Mouse (Mus musculus): Measurements from ENCODE around the gene Plch2. TPM values are rescaled to one million over a fixed set of nuclear protein-coding genes. Genes with fewer than 3 reads are reported as not detected.

The Plch2 gene
- total RNA-seq, 2 experiments from 2014 or later = 96.6 to 96.9 TPM

DNA sequence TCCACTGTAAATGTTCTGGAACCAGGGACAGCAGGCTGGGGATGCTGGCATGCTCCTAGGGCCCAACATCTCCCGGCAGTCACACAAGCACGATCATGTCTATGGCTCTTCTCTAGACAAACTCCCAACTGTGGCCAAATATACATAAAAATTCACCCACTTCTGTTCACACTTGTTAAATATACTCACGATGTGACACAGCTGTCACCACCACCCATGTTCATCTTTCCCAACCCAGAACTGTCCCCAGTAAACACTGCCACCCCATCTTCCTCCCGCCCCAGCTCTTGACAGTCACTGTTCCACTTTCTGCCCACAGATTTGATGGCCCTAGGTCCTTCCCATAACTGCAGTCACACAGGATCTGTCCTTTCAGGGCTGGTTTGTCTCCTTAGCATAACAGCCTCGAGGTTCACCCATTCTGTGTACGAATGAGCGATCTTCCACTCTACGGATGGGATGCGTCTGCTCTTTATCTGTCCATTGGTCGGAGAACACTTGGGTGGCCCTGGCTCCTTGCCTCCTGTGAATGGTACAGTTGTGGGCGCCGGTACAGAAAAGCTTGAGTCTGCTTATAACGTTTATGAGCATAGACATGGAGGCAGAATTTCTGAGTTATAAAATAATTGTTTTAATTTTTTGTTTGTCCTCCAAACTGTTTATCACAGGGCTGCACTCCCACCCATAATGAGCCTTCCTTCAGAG, 99.1 kb downstream of the Plch2 start:
- DNase-seq = no peak

- no peak for DNase-seq
Observed at GRCm38 (mm10) chr4:154956604-154957003, 100.0 kb downstream of the Plch2 start.

DNA sequence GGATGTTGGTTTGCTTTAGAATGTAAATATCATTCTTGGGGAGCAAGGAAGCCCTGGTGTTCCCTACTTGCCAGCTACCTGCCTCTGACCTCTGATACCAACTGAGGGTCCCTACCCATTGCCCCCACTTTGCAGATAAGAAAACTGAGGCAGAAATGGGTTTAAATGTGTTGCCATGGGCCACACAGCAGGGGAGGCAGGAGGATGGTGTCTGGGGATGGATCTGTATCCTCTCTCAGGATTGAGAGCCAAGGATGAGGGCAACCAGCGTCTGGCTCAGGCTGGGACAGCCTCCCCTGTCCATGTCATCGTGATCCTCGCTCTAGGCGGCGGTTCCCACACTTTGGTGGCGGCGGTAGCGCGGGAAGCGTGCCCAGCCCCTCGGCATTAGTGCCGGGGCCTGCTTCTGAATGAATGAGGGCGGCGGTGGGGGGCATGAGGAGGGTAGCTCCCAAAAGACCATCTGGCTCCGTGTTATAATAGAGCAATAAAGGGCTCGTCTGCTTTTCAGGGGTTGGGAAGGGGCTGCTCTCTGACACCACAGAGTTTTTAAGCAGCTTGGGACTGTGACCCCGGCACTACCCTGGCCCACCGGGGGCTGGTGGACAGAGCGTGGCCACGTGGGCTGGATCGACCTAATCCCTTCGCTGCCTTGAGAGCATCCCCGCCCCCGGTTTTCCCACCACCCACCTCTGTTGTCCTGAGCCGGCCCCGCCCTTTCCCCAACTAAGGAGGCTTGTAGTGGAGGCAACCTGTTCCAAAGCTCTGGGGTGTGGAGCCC, 103.9 kb downstream of the Plch2 start:
- no peak for DNase-seq

- DNase-seq = no peak
Observed at GRCm38 (mm10) chr4:154949589-154949982, 107.0 kb downstream of the Plch2 start.

DNA sequence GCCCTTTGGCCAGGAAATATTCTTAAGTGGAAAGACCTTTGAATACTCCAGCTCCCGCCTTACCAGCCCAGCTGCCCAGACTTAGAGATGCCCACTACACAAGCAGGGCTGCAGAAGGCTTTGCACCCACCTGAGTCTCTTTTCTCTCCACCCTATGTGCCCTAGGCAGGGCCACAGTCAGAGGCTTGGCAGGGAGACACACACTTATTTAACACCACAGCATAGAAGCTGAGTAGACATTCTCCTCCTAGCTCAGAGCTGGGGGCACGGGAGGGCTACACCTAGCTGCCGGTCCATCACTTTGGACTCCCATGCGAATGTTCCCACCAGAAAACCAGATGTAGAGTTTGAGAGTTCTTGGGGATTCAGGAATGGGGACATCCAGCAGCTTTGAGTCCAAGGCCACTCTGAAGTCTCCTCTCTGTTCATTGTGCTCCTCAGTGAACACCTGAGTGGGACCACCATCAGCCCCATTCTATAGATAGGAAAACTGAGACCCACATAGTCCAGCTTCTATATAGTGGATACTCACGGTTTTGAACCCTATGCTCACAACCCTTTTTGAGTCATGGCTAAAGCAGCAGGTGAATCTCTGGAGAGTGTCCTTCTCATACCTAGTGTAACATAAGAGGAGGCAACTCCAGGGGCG, 107.5 kb downstream of the Plch2 start:
- DNase-seq = no peak

DNA sequence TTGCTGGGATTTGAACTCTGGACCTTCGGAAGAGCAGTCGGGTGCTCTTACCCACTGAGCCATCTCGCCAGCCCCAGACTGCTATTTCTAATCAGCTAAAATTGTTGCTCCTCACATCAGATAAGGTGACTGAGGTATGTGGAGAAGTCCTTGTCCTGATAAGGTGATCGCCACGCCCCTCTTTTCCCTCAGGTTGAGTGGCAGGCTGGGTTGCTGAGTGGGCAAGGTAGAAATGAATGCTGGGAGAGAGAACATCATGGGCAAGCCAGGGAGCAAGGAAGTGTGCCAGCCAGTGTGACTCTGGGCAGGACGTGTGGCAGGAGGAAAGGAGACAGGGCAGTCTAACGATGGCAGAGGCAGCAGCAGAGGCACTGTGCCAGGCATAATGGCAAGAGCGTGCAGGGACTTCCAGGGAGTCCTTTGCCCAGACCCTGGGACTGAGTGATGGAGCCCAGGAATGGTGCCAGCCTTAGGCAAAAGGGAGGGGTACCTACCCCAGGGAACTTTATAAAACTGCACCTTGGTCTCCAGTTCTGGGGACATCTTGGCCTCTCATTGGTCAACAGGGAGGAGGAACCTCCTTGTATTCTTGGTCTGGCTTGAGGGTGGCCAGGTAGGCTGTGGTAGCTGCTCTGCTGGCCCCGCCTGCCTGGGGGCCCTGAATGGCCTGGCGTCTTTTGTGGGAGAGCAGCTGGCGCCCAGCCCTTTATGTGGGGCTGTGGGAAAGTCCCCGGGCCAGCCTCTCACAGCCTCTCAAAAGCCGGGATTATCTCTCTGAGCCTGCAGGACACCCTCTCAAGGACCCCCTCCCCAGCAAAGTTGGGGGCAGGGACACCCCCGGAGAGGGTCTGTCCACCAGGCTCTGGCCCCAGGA, 108.3 kb downstream of the Plch2 start:
- DNase-seq = peak; percentile 40 to 68

DNA sequence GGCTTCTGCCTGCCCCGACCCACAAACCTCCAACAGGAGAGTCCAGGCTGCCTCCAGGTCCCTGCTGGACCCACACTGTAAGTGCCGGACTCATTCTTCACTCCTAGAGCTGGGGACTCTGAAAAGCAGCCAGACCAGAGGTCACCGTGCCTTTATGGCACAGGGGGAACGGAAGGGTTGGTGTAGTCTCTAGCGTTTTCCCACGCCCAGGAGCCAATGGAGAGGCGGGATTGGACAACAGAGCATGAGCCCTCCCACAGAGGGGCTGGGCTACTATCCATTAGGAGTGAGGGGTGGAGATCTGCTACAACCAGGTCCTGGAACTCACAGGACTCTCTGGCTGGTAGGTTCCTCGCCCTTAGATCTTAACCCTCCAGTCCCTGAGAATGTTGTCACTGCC, 110.3 kb downstream of the Plch2 start:
- peak; percentile 44 to 58 for DNase-seq

- peak; percentile 54 to 65 for DNase-seq
Observed at GRCm38 (mm10) chr4:154944121-154944590, 112.4 kb downstream of the Plch2 start.

DNA sequence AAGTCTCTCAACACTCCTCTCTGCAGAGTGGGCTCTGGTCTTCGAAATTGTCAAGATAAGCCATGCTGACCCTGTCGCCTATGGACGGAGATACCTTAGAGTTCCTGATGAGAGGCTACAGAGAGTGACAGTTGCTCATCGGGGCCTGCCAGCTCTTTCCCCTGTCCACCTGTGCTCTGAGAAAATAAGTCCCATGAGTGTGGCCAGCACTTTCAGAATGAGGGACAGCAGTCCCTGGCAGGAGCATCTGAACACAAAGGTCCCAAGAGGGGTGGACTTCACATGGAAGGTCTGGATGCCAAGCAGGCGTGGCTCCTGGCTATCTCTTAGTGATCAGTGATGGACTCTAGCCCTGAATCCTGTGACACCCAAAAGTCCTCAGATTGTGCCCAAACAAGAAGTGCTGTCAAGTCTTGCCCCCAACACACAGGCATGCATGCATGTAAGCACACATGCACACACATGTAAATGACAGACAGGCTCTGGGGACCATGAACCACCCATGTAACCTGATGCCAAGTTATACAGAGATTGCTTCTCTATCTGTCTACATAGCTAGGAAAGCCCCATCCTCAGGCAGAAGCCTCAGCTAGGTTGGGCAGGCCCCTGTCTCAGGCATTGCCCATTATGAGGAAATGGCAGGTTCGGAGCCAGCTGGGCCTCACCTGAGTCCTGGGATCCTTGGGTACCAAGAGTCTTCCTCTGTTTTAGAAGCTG, 113.1 kb downstream of the Plch2 start:
- DNase-seq = no peak

DNA sequence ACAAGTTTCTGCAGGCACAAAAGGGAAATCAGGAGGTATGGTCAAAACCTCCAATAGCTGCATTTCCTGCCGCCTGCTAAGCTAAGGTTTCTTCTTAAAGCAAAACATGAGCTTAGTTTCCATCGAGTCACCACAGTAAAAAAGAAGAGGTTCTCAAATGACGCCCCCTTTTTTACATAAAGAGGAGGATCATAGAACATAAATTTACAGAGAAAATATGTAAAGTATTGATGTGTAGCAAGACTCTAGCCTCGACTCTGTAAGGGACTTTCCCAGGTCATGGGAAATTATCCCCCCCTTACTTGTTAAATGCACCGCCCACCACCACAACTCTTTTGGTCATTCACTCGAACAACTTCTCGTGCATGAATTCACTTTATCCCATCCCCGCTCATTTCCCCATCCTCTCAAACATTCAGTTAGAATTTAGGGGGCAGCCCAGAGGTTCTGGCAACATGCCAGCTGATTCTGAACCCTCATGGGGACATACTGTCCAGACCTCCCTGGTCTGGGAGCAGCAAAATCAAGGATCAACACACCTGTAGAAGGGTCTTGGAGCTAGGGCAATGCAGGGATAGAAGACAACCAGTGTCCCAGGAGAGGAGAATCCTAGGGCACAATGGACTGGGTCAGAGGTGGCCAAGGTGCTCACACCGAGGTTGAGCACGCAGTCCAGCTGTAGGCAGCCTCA, 113.8 kb downstream of the Plch2 start:
- no peak for DNase-seq

DNA sequence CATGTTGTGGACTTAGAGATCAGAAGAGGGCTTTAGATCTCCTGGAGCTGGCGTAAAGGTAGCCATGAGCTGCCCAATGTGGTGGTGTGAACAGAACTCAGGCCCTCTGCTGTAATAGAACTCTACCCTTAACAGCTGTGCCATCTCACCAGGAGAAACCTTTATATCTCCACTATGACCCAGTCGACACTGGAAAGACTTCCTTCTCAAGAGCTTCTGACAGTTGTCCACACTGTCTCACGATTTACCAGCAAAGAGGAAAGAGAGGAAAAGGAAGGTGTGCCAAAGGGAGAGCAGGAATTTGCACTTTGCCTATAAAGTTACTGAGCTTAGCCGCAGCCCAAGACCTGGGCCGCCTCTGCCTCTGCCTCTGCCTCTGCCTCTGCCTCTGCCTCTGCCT, 114.8 kb downstream of the Plch2 start:
- no peak for DNase-seq

DNA sequence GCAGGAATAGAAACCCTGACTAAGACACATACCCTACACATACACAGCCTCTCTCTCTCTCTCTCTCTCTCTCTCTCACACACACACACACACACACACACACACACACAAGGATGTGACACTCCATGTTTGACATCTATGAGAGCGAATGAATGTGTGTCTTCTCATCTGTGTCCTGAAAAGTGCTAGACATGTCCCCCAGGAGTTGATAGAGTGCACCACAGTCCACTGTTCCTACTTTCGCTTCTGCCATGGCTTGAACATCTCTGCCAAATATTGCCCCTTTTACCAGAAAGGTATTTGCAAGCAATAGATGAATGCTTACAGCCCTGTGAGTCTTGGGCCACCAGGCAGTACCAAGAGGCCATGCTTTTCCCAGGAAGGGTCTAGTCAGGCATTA, 116.4 kb downstream of the Plch2 start:
- DNase-seq = no peak

DNA sequence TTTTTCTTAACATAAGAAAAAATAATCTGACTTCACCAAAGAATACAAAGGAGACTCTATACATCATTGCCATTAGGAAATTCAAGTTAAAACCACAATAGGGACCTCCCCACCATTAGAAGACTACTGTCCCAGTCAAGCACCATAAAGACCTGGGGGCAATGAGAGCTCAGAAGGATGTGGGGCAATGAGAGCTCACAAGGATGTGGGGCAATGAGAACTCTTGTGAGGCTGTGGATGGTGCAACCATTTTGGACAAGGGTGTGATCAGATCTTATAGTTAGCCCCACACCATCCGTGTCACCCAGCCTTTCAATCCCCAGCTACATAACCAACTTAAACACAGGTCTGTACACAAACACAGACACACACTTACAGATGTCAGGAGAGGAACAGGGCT, 118.8 kb downstream of the Plch2 start:
- DNase-seq = no peak

DNA sequence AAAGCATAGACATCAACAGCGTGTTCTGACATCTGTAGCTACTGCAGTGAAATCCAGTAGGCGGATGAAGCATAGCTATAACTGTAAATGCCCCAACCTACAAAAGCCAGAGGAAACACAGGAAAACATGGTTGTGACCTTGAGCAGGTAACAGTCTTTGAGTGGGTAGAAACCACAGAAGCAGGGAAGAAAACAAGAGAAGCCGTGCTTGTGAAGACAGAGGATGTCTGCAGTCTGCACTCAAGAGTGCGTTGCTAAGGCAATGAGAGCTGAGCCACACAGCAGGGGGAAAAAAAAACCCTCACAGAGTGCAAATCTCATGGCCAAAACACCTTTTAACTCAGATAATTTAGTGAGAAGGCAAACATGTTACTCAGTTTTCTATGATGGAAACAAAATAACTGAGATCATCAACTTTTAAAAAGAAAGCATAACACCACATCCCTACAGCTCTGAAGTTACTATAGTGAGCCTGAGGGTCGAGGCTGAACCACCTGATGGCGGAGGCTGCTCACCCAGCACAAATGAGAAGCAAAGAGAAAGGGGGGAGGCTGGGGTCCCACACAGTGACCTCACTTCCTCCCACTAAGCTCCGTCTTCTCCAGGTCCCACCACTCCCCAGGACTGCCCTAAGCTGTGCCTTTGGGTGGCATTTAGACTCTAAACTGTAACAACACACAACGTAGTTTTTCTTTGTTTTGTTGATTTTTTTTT, 119.9 kb downstream of the Plch2 start:
- no peak for DNase-seq

- DNase-seq = no peak
Observed at GRCm38 (mm10) chr4:154935788-154936187, 120.8 kb downstream of the Plch2 start.

GRCm38 (mm10) chr4:154934800-154935199, 121.8 kb downstream of the Plch2 start:
- DNase-seq = no peak

- no peak for DNase-seq
Observed at GRCm38 (mm10) chr4:154933306-154933907, 123.2 kb downstream of the Plch2 start.
